Mouse (Mus musculus) bone marrow macrophage, adult 2 months (primary cell): ENCODE results near the gene Itgad. TPM values are rescaled to one million over a fixed set of nuclear protein-coding genes. Genes with fewer than 3 reads are reported as not detected.

ENCODE experiments used
- H3K27ac ChIP-seq: 2 replicates; pipeline ENCODE4 v1.5.1; 2012; ENCODE audit warnings: low read depth, low read length; ENCODE audit not compliant: insufficient read depth
- H3K4me1 ChIP-seq: 2 replicates; pipeline ENCODE4 v1.6.1; 2012; ENCODE audit warnings: low read length; ENCODE audit not compliant: control insufficient read depth, insufficient read depth
- H3K4me3 ChIP-seq: 2 replicates; pipeline ENCODE4 v1.5.1; 2012; ENCODE audit warnings: mild to moderate bottlenecking, low read length, moderate library complexity; ENCODE audit not compliant: insufficient read depth
- CTCF ChIP-seq: IDR thresholded peaks from 2 replicates; pipeline ENCODE4 v1.5.1; 2012; ENCODE audit warnings: low read depth, mild to moderate bottlenecking, low read length, moderate library complexity
- POLR2A ChIP-seq: IDR thresholded peaks from 2 replicates; pipeline ENCODE4 v1.6.1; 2012; ENCODE audit warnings: mild to moderate bottlenecking, low read depth, low read length, borderline replicate concordance
- polyA plus RNA-seq: library from polyadenylated mRNA; stranded (reverse); fragments of >200 nt; gene quantifications from 2 replicates; pipeline ENCODE4 v1.2.4, GENCODE M21; 2012; ENCODE audit not compliant: missing spikeins, insufficient read depth, insufficient read length

Itgad gene
- polyA plus RNA-seq, 1 experiment: 0.52 TPM

GRCm38 (mm10) chr7:128249998-128250397 lies 95.8 kb downstream of the Itgad start:
- TF ChIP-seq POLR2A (no peak), CTCF (no peak)
- H3K27ac ChIP-seq: no peak overlapping the region
- H3K4me3 ChIP-seq: no peak overlapping the region
- no peaks in the 10 kb centered on the region for H3K4me1 ChIP-seq

GRCm38 (mm10) chr7:128251946-128252345 lies 97.8 kb downstream of the Itgad start:
- H3K27ac ChIP-seq: no peak overlapping the region
- no peaks in the 10 kb centered on the region for H3K4me1 ChIP-seq
- no peak for TF ChIP-seq CTCF
- no peak for TF ChIP-seq POLR2A
- H3K4me3 ChIP-seq: no peak overlapping the region

- Histone ChIP-seq H3K4me1 (no peaks in the 10 kb centered on the region), H3K4me3 (no peak overlapping the region), H3K27ac (no peak overlapping the region)
- no peak for TF ChIP-seq POLR2A
- no peak for TF ChIP-seq CTCF
These were observed 98.4 kb downstream of the Itgad start for GRCm38 (mm10) chr7:128252609-128253008.

- H3K27ac ChIP-seq: no peak overlapping the region
- no peak overlapping the region for H3K4me3 ChIP-seq
- no peak for TF ChIP-seq POLR2A
- no peak for TF ChIP-seq CTCF
- H3K4me1 ChIP-seq: no peaks in the 10 kb centered on the region
These were observed 100.8 kb downstream of the Itgad start for GRCm38 (mm10) chr7:128254978-128255377.

GRCm38 (mm10) chr7:128255757-128256156 lies 101.6 kb downstream of the Itgad start:
- no peak overlapping the region for H3K4me3 ChIP-seq
- TF ChIP-seq CTCF (no peak), POLR2A (no peak)
- H3K27ac ChIP-seq: no peak overlapping the region
- H3K4me1 ChIP-seq: no peaks in the 10 kb centered on the region

- no peak overlapping the region for H3K4me3 ChIP-seq
- no peak overlapping the region for H3K27ac ChIP-seq
- TF ChIP-seq CTCF: no peak
These were observed 102.7 kb downstream of the Itgad start for GRCm38 (mm10) chr7:128256783-128257334.

GRCm38 (mm10) chr7:128265411-128265810 lies 111.2 kb downstream of the Itgad start, which contains the start of gene Slc5a2:
Gene Slc5a2, plus strand, starts transcription at chr7:128265657.
- TF ChIP-seq CTCF (no peak), POLR2A (no peak)
- no peaks in the 10 kb centered on the region for H3K4me1 ChIP-seq
- no peak within 1 kb of the TSS for H3K4me3 ChIP-seq
- no peak within 1 kb of the TSS for H3K27ac ChIP-seq

More at GRCm38 (mm10) chr7:128256783-128257334, 102.7 kb downstream of the Itgad start:
- H3K4me1 ChIP-seq: no peaks in the 10 kb centered on the region

- TF ChIP-seq CTCF (no peak), POLR2A (no peak)
- no peaks in the 10 kb centered on the region for H3K4me1 ChIP-seq
- H3K4me3 ChIP-seq: no peak overlapping the region
- no peak overlapping the region for H3K27ac ChIP-seq
These were observed 111.9 kb downstream of the Itgad start for GRCm38 (mm10) chr7:128266056-128266455.

- Histone ChIP-seq H3K27ac (no peak overlapping the region), H3K4me1 (no peaks in the 10 kb centered on the region), H3K4me3 (no peak overlapping the region)
- TF ChIP-seq CTCF (no peak), POLR2A (no peak)
These were observed 113.2 kb downstream of the Itgad start for GRCm38 (mm10) chr7:128267391-128267790.

GRCm38 (mm10) chr7:128267813-128268212 lies 113.6 kb downstream of the Itgad start:
- TF ChIP-seq CTCF (no peak), POLR2A (no peak)
- Histone ChIP-seq H3K27ac (no peak overlapping the region), H3K4me1 (no peaks in the 10 kb centered on the region), H3K4me3 (no peak overlapping the region)
